21 mouse cellular contexts compared by ENCODE assay signal in genomic region chr5:35803416-35803815, GRCm38 (mm10). TPM values are rescaled to one million over a fixed set of nuclear protein-coding genes. Genes with fewer than 3 reads are reported as not detected.
DNase-seq lines count a peak whose midpoint lies in the region; ATAC-seq and TF ChIP-seq lines count a peak whose summit lies in the region.
"Had no signal": no experiment of that assay in that cellular context is flagged by ENCODE, and none has a peak within 500 bp of the region (broad histone marks: within the 10 kb centered on the region; RNA-seq: fewer than 3 reads in every experiment).

No protein-coding gene starts in this region.

- peaks cover 18% of the 10 kb centered on the region for H3K4me1 ChIP-seq in cerebellum, adult 2 months (ENCODE audit: control insufficient read depth, insufficient read depth, low read length)
- peaks cover 43% of the 10 kb centered on the region for H3K4me1 ChIP-seq in heart, embryonic 13.5 days
- H3K4me1 ChIP-seq: forebrain, embryonic 10.5 days; hindbrain, embryonic 15.5 days had no signal

- no peaks in the 10 kb centered on the region for H3K9me3 ChIP-seq in heart, embryonic 13.5 days
- H3K9me3 ChIP-seq: embryonic facial prominence, embryonic 15.5 days; forebrain, embryonic 10.5 days; hindbrain, embryonic 10.5 days; hindbrain, embryonic 15.5 days had no signal

- H3K36me3 ChIP-seq in heart, embryonic 13.5 days, result no peaks in the 10 kb centered on the region
- H3K36me3 ChIP-seq: embryonic facial prominence, embryonic 15.5 days; forebrain, embryonic 10.5 days; hindbrain, embryonic 10.5 days; hindbrain, embryonic 15.5 days had no signal

- H3K4me2 ChIP-seq in heart, embryonic 13.5 days, result no peak overlapping the region
- H3K4me2 ChIP-seq: embryonic facial prominence, embryonic 15.5 days; heart, embryonic 11.5 days; hindbrain, embryonic 15.5 days had no signal

- ATAC-seq in heart, embryonic 13.5 days (ENCODE audit: extremely low read depth, insufficient number of reproducible peaks, low FRiP score, low TSS enrichment), result no peak
- no peak for ATAC-seq in monocyte, adult 5-6 weeks (replicated peaks; ENCODE audit: insufficient number of reproducible peaks, low FRiP score, low TSS enrichment, poor library complexity, severe bottlenecking)
- ATAC-seq: forebrain, embryonic 14.5 days; intestine, embryonic 16.5 days had no signal

- no peak for TF ChIP-seq CTCF in cerebellum, adult 2 months (IDR thresholded peaks at IDR 0.05; ENCODE audit: borderline replicate concordance, insufficient read depth, low read depth, low read length)

- TF ChIP-seq POLR2A in cerebellum, adult 2 months (IDR thresholded peaks at IDR 0.05; ENCODE audit: borderline replicate concordance, insufficient read depth, low read length), result no peak

- no peak overlapping the region for H3K9ac ChIP-seq in heart, embryonic 13.5 days
- H3K9ac ChIP-seq: embryonic facial prominence, embryonic 15.5 days; hindbrain, embryonic 15.5 days had no signal

- H3K4me3 ChIP-seq in cerebellum, adult 2 months (replicated peaks; ENCODE audit: insufficient read depth, low read depth, low read length), result no peak overlapping the region
- H3K4me3 ChIP-seq in heart, embryonic 13.5 days, result no peak overlapping the region
- H3K4me3 ChIP-seq: embryonic facial prominence, embryonic 15.5 days; erythroblast, embryonic 14.5 days; forebrain, embryonic 10.5 days; heart, adult 2 months; hindbrain, embryonic 10.5 days; hindbrain, embryonic 15.5 days had no signal

- DNase-seq in cerebellum, adult 2 months, result peak; percentile 38 to 59
- DNase-seq in cerebellum, postnatal 4 days (ENCODE audit: low spot score in 2 of 2), result no peak
- DNase-seq in heart, adult 11 months, result no peak
- peak; percentile 65 for DNase-seq in brain, adult 2 months (ENCODE audit: low read depth, low spot score)
- DNase-seq in cerebellum, postnatal 36 days, result peak; percentile 16 to 30
- DNase-seq: adrenal gland, adult 2 months; adrenal gland, postnatal 25 days; embryo, embryonic 11 days; heart, adult 2 months; kidney, adult 2 months had no signal

- H3K27ac ChIP-seq in cerebellum, adult 2 months (ENCODE audit: insufficient read depth, low read length), result peak overlapping the region; percentile 19; the same call in 1 of the 2 replicates
- H3K27ac ChIP-seq in heart, embryonic 13.5 days (replicated peaks), result 0 out of 2 replicates have a peak overlapping the region, but pooled peaks have one; percentile 12
- H3K27ac ChIP-seq: embryonic facial prominence, embryonic 15.5 days; forebrain, embryonic 10.5 days; hindbrain, embryonic 10.5 days; hindbrain, embryonic 15.5 days had no signal

- H3K27me3 ChIP-seq in cerebellum, adult 2 months (ENCODE audit: control insufficient read depth, insufficient read depth, low read length), result no peaks in the 10 kb centered on the region; the same call in 1 of the 2 replicates
- H3K27me3 ChIP-seq in heart, embryonic 13.5 days (replicated peaks), result peaks cover 11% of the 10 kb centered on the region; the same call in 1 of the 2 replicates
- H3K27me3 ChIP-seq: embryonic facial prominence, embryonic 15.5 days; hindbrain, embryonic 15.5 days had no signal

- WGBS in cerebellum, adult 2 months, result 8% methylated on average over 5 of the region's 5 CpGs
- WGBS in heart, embryonic 13.5 days, result 84% methylated on average over 5 of the region's 5 CpGs

RNA-seq across cellular contexts. Expression of gene Ablim2, which starts 45.7 kb away (rescaled TPM):
- polyA plus RNA-seq in cerebellum, adult 2 months (2012; rRNA removed), result 89.2 and 99.9 TPM in 2 replicates
- polyA plus RNA-seq in heart, embryonic 13.5 days (2015; fragmentation: Nextera tagmentation; extraction: Ambion mirVana), result 4.9 and 5.1 TPM in 2 replicates
- 1.4 to 5.4 TPM in 2 of 3 replicates, not detected in the other for total RNA-seq in monocyte, adult 5-6 weeks (2017)
- total RNA-seq: common myeloid progenitor, adult 5-6 weeks had no signal
- polyA plus RNA-seq: erythroblast, embryonic 14.5 days; forebrain, embryonic 10.5 days had no signal

Comparison
In these comparisons a context has a peak if more than half of its experiments do, and no peak if none do; other contexts are left out.
1. DNase-seq: peak in cerebellum, adult 2 months (2 of 2), brain, adult 2 months (single experiment) and cerebellum, postnatal 36 days (2 of 2); none in cerebellum, postnatal 4 days (0 of 2) and heart, adult 11 months (single experiment).
2. RNA of gene Ablim2, which starts 45.7 kb away (polyA plus RNA-seq): 89.2 to 99.9 TPM in cerebellum, adult 2 months; 4.9 to 5.1 TPM in heart, embryonic 13.5 days; every median in the first group is over 10 times any median in the second.